Mouse (Mus musculus): ENCODE data around the gene Foxr1. TPM values are rescaled to one million over a fixed set of nuclear protein-coding genes. Genes with fewer than 3 reads are reported as not detected.

Gene Foxr1
- total RNA-seq, 2 experiments from 2014 or later: not detected

Small RNA genes within 50 kb of the gene (microRNA-seq; reads per million reads assigned to microRNA genes)
- 0.61 to 0.69 reads per million in 2 experiments for gene Mir7085

Other genes with a start within 250 kb of the Foxr1 start
- 10 to 100 TPM; 28.5 to 28.8 TPM for gene Cbl, start 207.1 kb downstream of the Foxr1 start, total RNA-seq (2021)
- gene Ccdc153, start 200.5 kb downstream of the Foxr1 start, total RNA-seq (2021): not detected
- 1 to 10 TPM in 1 of 2 experiments, under 1 TPM in 1; 0.92 to 1.0 TPM for gene Pdzd3, start 189.7 kb downstream of the Foxr1 start, total RNA-seq (2021)
- 10 to 100 TPM; 13.8 to 15.3 TPM for gene Nlrx1, start 172.5 kb downstream of the Foxr1 start, total RNA-seq (2021)
- gene Abcg4, start 152.5 kb downstream of the Foxr1 start, total RNA-seq (2021): 1 to 10 TPM; 1.2 to 1.5 TPM
- gene Hinfp, start 135.5 kb downstream of the Foxr1 start, total RNA-seq (2021): 10 to 100 TPM; 15.4 to 16.3 TPM
- gene C2cd2l, start 120.9 kb downstream of the Foxr1 start, total RNA-seq (2021): 10 to 100 TPM; 16.3 to 16.5 TPM
- 10 to 100 TPM; 24.1 to 25.0 TPM for gene Dpagt1, start 115.1 kb downstream of the Foxr1 start, total RNA-seq (2021)
- 100 to 1,000 TPM; 157 to 164 TPM for gene H2afx, start 106.4 kb downstream of the Foxr1 start, total RNA-seq (2021)
- gene Hmbs, start 96.9 kb downstream of the Foxr1 start, total RNA-seq (2021): 10 to 100 TPM; 54.0 to 60.6 TPM
- gene Vps11, start 79.5 kb downstream of the Foxr1 start, total RNA-seq (2021): 10 to 100 TPM; 20.9 to 21.6 TPM
- 10 to 100 TPM; 42.1 to 45.8 TPM for gene Hyou1, start 61.6 kb downstream of the Foxr1 start, total RNA-seq (2021)
- 10 to 100 TPM; 21.9 to 26.1 TPM for gene Slc37a4, start 44.3 kb downstream of the Foxr1 start, total RNA-seq (2021)
- gene Rps25, start 34.0 kb downstream of the Foxr1 start, total RNA-seq (2021): 1,000 to 10,000 TPM; 1,107 to 1,153 TPM
- gene Trappc4, start 33.5 kb downstream of the Foxr1 start, total RNA-seq (2021): 10 to 100 TPM; 41.4 to 42.4 TPM
- gene Ccdc84, start 22.6 kb downstream of the Foxr1 start, total RNA-seq (2021): 10 to 100 TPM; 14.3 to 14.7 TPM
- not detected for gene Upk2, start 13.8 kb upstream of the Foxr1 start, total RNA-seq (2021)
- gene Bcl9l, start 41.7 kb upstream of the Foxr1 start, total RNA-seq (2021): 10 to 100 TPM; 56.8 to 64.0 TPM
- gene Cxcr5, start 120.7 kb upstream of the Foxr1 start, total RNA-seq (2021): under 1 TPM; 0.14 to 0.29 TPM
- 100 to 1,000 TPM in 1 of 2 experiments, 10 to 100 TPM in 1; 99.8 to 101 TPM for gene Ddx6, start 163.8 kb upstream of the Foxr1 start, total RNA-seq (2021)
- not detected for gene Treh, start 232.1 kb upstream of the Foxr1 start, total RNA-seq (2021)